Mouse (Mus musculus): Measurements from ENCODE around the gene Ankrd45. TPM values are rescaled to one million over a fixed set of nuclear protein-coding genes. Genes with fewer than 3 reads are reported as not detected.

Ankrd45 gene
- polyA plus RNA-seq, 1 experiment from 2014 or later, result not detected

DNA sequence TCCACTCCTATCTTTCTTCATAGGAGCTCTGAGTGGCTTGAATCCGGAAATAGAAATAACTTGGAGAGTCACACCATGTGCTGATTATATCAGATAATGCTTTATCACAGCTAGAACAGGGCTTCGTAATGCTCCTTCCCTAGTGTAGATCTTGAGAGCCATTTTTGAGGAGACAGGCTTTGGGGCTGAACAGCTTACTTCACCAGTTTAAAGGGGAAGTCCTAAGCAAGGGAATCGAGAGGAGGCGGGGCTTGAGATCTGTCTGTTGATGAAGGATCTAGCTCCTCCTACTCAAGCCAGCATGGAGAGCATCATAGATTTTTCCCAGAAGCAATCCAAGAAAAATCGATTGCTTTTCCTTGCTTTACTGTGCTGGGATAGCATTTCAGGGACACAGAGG is 57.4 kb downstream of the Ankrd45 start:
- TF ChIP-seq EP300 (IDR thresholded peaks at IDR 0.05; ENCODE audit: low read depth) (no peak), CTCF (IDR thresholded peaks at IDR 0.05; ENCODE audit: low read depth) (no peak)
- no peak overlapping the region for H3K9ac ChIP-seq (replicated peaks)
- ATAC-seq, result no peak
- 62% methylated on average over 5 of the region's 5 CpGs for WGBS (ENCODE audit: insufficient replicate concordance)
- H3K9me3 ChIP-seq (ENCODE audit: low read length), result no peaks in the 10 kb centered on the region
- DNase-seq, result no peak
- no peaks in the 10 kb centered on the region for H3K27me3 ChIP-seq (ENCODE audit: insufficient read depth, low read length)
- peaks cover 8% of the 10 kb centered on the region for H3K4me1 ChIP-seq (ENCODE audit: insufficient read depth)
- no peak overlapping the region for H3K4me2 ChIP-seq (ENCODE audit: low read depth, low read length)
- H3K27ac ChIP-seq (ENCODE audit: low read depth), result no peak overlapping the region
- H3K4me3 ChIP-seq (ENCODE audit: low read depth, low read length), result no peak overlapping the region
- H3K36me3 ChIP-seq (replicated peaks; ENCODE audit: insufficient read depth, low read length), result no peaks in the 10 kb centered on the region

- peak; percentile 82 for TF ChIP-seq CTCF (IDR thresholded peaks at IDR 0.05; ENCODE audit: low read depth)
- TF ChIP-seq EP300 (IDR thresholded peaks at IDR 0.05; ENCODE audit: low read depth), result no peak
- no peaks in the 10 kb centered on the region for H3K9me3 ChIP-seq (ENCODE audit: low read length)
- H3K27ac ChIP-seq (ENCODE audit: low read depth), result no peak overlapping the region
- H3K9ac ChIP-seq (replicated peaks), result no peak overlapping the region
- peak; percentile 40 for DNase-seq
- H3K27me3 ChIP-seq (ENCODE audit: insufficient read depth, low read length), result no peaks in the 10 kb centered on the region
- H3K36me3 ChIP-seq (replicated peaks; ENCODE audit: insufficient read depth, low read length), result no peaks in the 10 kb centered on the region
- WGBS (ENCODE audit: insufficient replicate concordance), result 33% methylated on average over 4 of the region's 4 CpGs
- no peak overlapping the region for H3K4me3 ChIP-seq (ENCODE audit: low read depth, low read length)
- H3K4me2 ChIP-seq (ENCODE audit: low read depth, low read length), result no peak overlapping the region
- H3K4me1 ChIP-seq (ENCODE audit: insufficient read depth), result no peaks in the 10 kb centered on the region
- ATAC-seq, result no peak
Measured at GRCm38 (mm10) chr1:161214465-161214864, 72.0 kb downstream of the Ankrd45 start.

DNA sequence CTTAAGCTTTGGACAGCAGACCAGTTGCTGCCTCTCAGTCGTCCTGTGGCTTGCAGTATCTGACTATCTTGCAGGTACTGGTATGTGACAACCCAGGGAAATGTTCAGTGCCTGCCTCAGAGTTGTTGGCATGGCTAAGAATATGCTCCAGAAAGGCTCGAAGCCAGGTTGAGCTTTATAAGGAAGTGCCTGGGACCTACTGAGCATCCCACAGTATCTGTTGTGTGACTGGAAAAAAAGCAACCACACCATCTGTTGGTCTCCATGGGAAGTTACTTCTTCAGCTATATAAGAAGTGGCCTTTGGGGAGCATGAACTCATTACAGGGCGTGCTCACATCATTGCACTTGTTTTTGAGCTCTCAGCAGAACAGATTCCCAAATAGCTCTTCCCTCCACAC is 77.3 kb downstream of the Ankrd45 start:
- H3K27ac ChIP-seq (ENCODE audit: low read depth), result no peak overlapping the region
- DNase-seq (no peak), ATAC-seq (no peak)
- no peak overlapping the region for H3K9ac ChIP-seq (replicated peaks)
- no peaks in the 10 kb centered on the region for H3K4me1 ChIP-seq (ENCODE audit: insufficient read depth)
- WGBS (ENCODE audit: insufficient replicate concordance), result 61% methylated on average over 3 of the region's 3 CpGs
- H3K4me2 ChIP-seq (ENCODE audit: low read depth, low read length), result no peak overlapping the region
- H3K27me3 ChIP-seq (ENCODE audit: insufficient read depth, low read length), result no peaks in the 10 kb centered on the region
- H3K4me3 ChIP-seq (ENCODE audit: low read depth, low read length), result no peak overlapping the region
- TF ChIP-seq EP300 (IDR thresholded peaks at IDR 0.05; ENCODE audit: low read depth), result no peak
- no peak for TF ChIP-seq CTCF (IDR thresholded peaks at IDR 0.05; ENCODE audit: low read depth)
- H3K36me3 ChIP-seq (replicated peaks; ENCODE audit: insufficient read depth, low read length), result no peaks in the 10 kb centered on the region
- no peaks in the 10 kb centered on the region for H3K9me3 ChIP-seq (ENCODE audit: low read length)

Other genes starting within 250 kb of the Ankrd45 start
- 2.5 and 2.6 TPM in 2 replicates for gene Rc3h1, start 236.3 kb upstream of the Ankrd45 start, polyA plus RNA-seq (2015; fragmentation: Nextera tagmentation; extraction: Ambion mirVana)
- gene Serpinc1, start 164.1 kb upstream of the Ankrd45 start, polyA plus RNA-seq (2015; fragmentation: Nextera tagmentation; extraction: Ambion mirVana), result 3,100 and 3,165 TPM in 2 replicates
- 2.0 and 2.3 TPM in 2 replicates for gene Zbtb37, start 107.8 kb upstream of the Ankrd45 start, polyA plus RNA-seq (2015; fragmentation: Nextera tagmentation; extraction: Ambion mirVana)
- 13.8 and 16.2 TPM in 2 replicates for gene Dars2, start 72.0 kb upstream of the Ankrd45 start, polyA plus RNA-seq (2015; fragmentation: Nextera tagmentation; extraction: Ambion mirVana)
- 19.5 and 20.2 TPM in 2 replicates for gene Cenpl, start 72.0 kb upstream of the Ankrd45 start, polyA plus RNA-seq (2015; fragmentation: Nextera tagmentation; extraction: Ambion mirVana)
- gene Klhl20, start 11.2 kb upstream of the Ankrd45 start, polyA plus RNA-seq (2015; fragmentation: Nextera tagmentation; extraction: Ambion mirVana), result 3.6 and 3.9 TPM in 2 replicates
- not detected in 2 replicates for gene Tex50, start 16.6 kb downstream of the Ankrd45 start, polyA plus RNA-seq (2015; fragmentation: Nextera tagmentation; extraction: Ambion mirVana)
- gene Prdx6, start 108.5 kb downstream of the Ankrd45 start, polyA plus RNA-seq (2015; fragmentation: Nextera tagmentation; extraction: Ambion mirVana), result 516 and 560 TPM in 2 replicates